Mouse (Mus musculus) kidney, embryonic 16.5 days (tissue): Measurements from ENCODE around the gene Upb1. TPM values are rescaled to one million over a fixed set of nuclear protein-coding genes. Genes with fewer than 3 reads are reported as not detected.
"Not testable (repeated sequence)": the region's sequence is repeated elsewhere in the genome, so short reads cannot be mapped to it uniquely, and the experiment has no call there.

Source experiments
- ATAC-seq: fragments of 200-750 bp; cut with Nextera tagmentation; 2 replicates; pipeline ENCODE4 v1.8.0; 2017; ENCODE audit warnings: moderate TSS enrichment; ENCODE audit not compliant: low FRiP score, low TSS enrichment
- H3K27ac ChIP-seq: fragments of 300-500 bp; sonication (generic); 2 replicates; pipeline ENCODE4 v1.5.1; 2014; ENCODE audit warnings: low read length
- H3K27me3 ChIP-seq: fragments of 300-500 bp; sonication (generic); 2 replicates; pipeline ENCODE4 v1.6.1; 2014; ENCODE audit warnings: low read length, control low read depth, mixed read lengths; ENCODE audit not compliant: insufficient read depth
- H3K36me3 ChIP-seq: fragments of 300-500 bp; sonication (generic); 2 replicates; pipeline ENCODE4 v1.6.1; 2014; ENCODE audit warnings: low read length, control low read depth, mixed read lengths; ENCODE audit not compliant: insufficient read depth
- H3K4me1 ChIP-seq: fragments of 300-500 bp; sonication (generic); 2 replicates; pipeline ENCODE4 v1.6.1; 2014; ENCODE audit warnings: low read length, control low read depth, mixed read lengths; ENCODE audit not compliant: insufficient read depth
- H3K4me2 ChIP-seq: fragments of 300-500 bp; sonication (generic); replicated peaks from 2 replicates; pipeline ENCODE4 v1.6.1; 2014; ENCODE audit warnings: low read depth, low read length
- H3K4me3 ChIP-seq: fragments of 300-500 bp; sonication (generic); 2 replicates; pipeline ENCODE4 v1.5.1; 2014; ENCODE audit warnings: mild to moderate bottlenecking, low read length
- H3K9ac ChIP-seq: fragments of 300-500 bp; sonication (generic); replicated peaks from 2 replicates; pipeline ENCODE4 v1.6.1; 2014; ENCODE audit warnings: low read length
- H3K9me3 ChIP-seq: fragments of 300-500 bp; sonication (generic); 2 replicates; pipeline ENCODE4 v1.6.1; 2016; ENCODE audit warnings: low read length, control low read depth
- WGBS: fragments of 180-500 bp; shearing (Covaris S2); extraction: QIAGEN DNeasy Blood & Tissue Kit; methylation state at CpG from one replicate; pipeline ENCODE4 v1.1.7; 2014; 5-methylcytosine and 5-hydroxymethylcytosine counted together
- polyA plus RNA-seq: library from polyadenylated mRNA; unstranded; fragments of >200 nt; fragmentation: Nextera tagmentation; extraction: Ambion mirVana; gene quantifications from 2 replicates; pipeline ENCODE4 v1.2.1, GENCODE M21; 2015

The Upb1 gene
- 3.1 and 3.3 TPM in 2 replicates for polyA plus RNA-seq

- ATAC-seq = no peak
- H3K27me3 ChIP-seq = no peaks in the 10 kb centered on the region
- no peaks in the 10 kb centered on the region for H3K36me3 ChIP-seq
- WGBS = 78% methylated on average over 4 of the region's 4 CpGs
- no peak within 1 kb of the TSS for H3K9ac ChIP-seq
- no peaks in the 10 kb centered on the region for H3K9me3 ChIP-seq
- no peak within 1 kb of the TSS for H3K4me2 ChIP-seq
- H3K4me1 ChIP-seq = no peaks in the 10 kb centered on the region
- no peak within 1 kb of the TSS for H3K4me3 ChIP-seq
- H3K27ac ChIP-seq = no peak within 1 kb of the TSS
These were observed at the start of gene Upb1 for GRCm38 (mm10) chr10:75400958-75401357. Upb1 (plus strand) TSS chr10:75401115.

GRCm38 (mm10) chr10:75352541-75352940 lies 48.4 kb upstream of the Upb1 start:
- no peaks in the 10 kb centered on the region for H3K4me1 ChIP-seq
- no peaks in the 10 kb centered on the region for H3K27me3 ChIP-seq
- H3K4me3 ChIP-seq = no peak overlapping the region
- no peaks in the 10 kb centered on the region for H3K9me3 ChIP-seq
- no peak for ATAC-seq
- H3K36me3 ChIP-seq = no peaks in the 10 kb centered on the region
- no peak overlapping the region for H3K27ac ChIP-seq
- no peak overlapping the region for H3K9ac ChIP-seq
- WGBS = 96% methylated on average over 12 of the region's 12 CpGs
- H3K4me2 ChIP-seq = no peak overlapping the region

- not testable (repeated sequence) for H3K27ac ChIP-seq, ATAC-seq, H3K36me3 ChIP-seq, H3K27me3 ChIP-seq, H3K4me2 ChIP-seq, H3K9me3 ChIP-seq, H3K4me3 ChIP-seq, H3K9ac ChIP-seq, H3K4me1 ChIP-seq
- 65% methylated on average over 7 of the region's 9 CpGs for WGBS
These were observed 47.1 kb upstream of the Upb1 start for GRCm38 (mm10) chr10:75353838-75354241.

- no peak overlapping the region for H3K27ac ChIP-seq
- no peaks in the 10 kb centered on the region for H3K9me3 ChIP-seq
- H3K27me3 ChIP-seq = no peaks in the 10 kb centered on the region
- H3K4me1 ChIP-seq = no peaks in the 10 kb centered on the region
- WGBS = 71% methylated on average over 4 of the region's 4 CpGs
- no peak overlapping the region for H3K9ac ChIP-seq
- no peak overlapping the region for H3K4me2 ChIP-seq
- no peaks in the 10 kb centered on the region for H3K36me3 ChIP-seq
- no peak for ATAC-seq
- H3K4me3 ChIP-seq = no peak overlapping the region
These were observed 45.6 kb upstream of the Upb1 start for GRCm38 (mm10) chr10:75355341-75355740.

- peak overlapping the region; percentile 85 for H3K27ac ChIP-seq
- 21% methylated on average over 1 of the region's 1 CpGs for WGBS
- not testable (repeated sequence) for H3K9ac ChIP-seq, H3K36me3 ChIP-seq, H3K4me3 ChIP-seq, H3K9me3 ChIP-seq, H3K4me2 ChIP-seq, H3K27me3 ChIP-seq
- peak; percentile 91 for ATAC-seq
- H3K4me1 ChIP-seq = peaks cover 15% of the 10 kb centered on the region; the same call in 1 of the 2 replicates
These were observed 36.7 kb upstream of the Upb1 start for GRCm38 (mm10) chr10:75364214-75364690.

GRCm38 (mm10) chr10:75364796-75365195 lies 36.1 kb upstream of the Upb1 start:
- ATAC-seq = no peak; the same call in 1 of the 2 replicates
- Histone ChIP-seq H3K4me3 (no peak overlapping the region), H3K4me2 (peak overlapping the region; percentile 1; the same call in 1 of the 2 replicates), H3K4me1 (peaks cover 15% of the 10 kb centered on the region; the same call in 1 of the 2 replicates), H3K27me3 (no peaks in the 10 kb centered on the region), H3K9ac (no peak overlapping the region), H3K36me3 (no peaks in the 10 kb centered on the region), H3K27ac (peak overlapping the region; percentile 73), H3K9me3 (no peaks in the 10 kb centered on the region)
- WGBS = 76% methylated on average over 9 of the region's 9 CpGs

DNA sequence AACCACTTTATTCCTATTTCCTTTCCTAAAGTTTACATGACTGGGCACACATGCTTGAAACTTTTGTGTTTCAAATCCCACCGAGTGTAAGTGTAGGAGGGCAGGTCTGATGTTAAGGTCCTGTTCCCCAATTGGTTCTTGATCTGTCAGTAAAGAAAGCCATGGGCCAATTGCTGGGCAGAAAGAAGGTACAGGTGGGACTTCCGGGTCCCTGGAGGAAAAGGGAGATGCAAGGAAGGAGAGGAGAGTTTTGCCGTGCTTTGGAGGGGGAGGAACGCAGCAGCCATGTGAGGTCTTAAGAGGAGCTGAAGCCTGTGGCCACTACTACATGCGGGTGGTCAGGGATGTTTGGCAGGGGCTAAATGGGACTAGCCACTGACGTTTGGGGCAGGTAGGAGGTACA lies 35.7 kb upstream of the Upb1 start:
- H3K27me3 ChIP-seq = no peaks in the 10 kb centered on the region
- H3K4me2 ChIP-seq = peak overlapping the region; percentile 26
- H3K27ac ChIP-seq = no peak overlapping the region
- H3K9me3 ChIP-seq = no peaks in the 10 kb centered on the region
- H3K4me1 ChIP-seq = peaks cover 15% of the 10 kb centered on the region; the same call in 1 of the 2 replicates
- H3K4me3 ChIP-seq = peak overlapping the region; percentile 27
- WGBS = 52% methylated on average over 6 of the region's 6 CpGs
- no peak for ATAC-seq
- H3K36me3 ChIP-seq = no peaks in the 10 kb centered on the region
- H3K9ac ChIP-seq = no peak overlapping the region

DNA sequence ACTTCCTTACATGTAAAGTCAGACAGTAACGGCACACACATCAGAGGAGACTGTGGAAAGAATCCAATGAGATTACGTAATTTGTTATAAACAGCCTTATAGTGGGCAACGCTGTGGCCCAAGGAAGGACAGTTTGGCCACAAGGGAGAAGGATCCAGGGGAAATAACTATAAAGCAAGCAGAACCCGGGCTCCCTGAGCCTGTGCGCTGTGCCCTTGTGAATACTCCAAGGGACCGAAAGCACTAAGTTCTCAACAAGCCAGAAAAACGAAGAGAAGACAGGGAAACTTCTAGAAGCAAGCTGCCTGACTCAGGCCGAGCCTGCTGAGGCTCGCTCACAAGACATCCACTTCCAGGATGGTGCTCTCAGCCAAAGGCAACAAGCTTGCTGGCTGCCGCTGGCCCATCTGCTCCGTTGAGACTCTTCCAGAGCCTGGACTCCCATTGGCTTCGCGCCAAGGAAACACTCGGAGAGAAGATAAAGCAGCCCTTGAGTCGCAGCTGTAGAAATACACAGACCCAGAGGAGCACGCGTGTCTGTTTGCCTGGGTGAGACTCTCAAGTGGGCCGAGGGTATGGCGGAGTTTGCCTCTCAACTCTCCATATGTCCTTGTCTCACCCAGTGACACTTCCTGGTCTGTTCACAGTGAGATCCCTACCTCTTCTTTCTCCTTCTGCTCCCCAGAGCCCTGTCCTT lies 27.1 kb upstream of the Upb1 start:
- H3K4me2 ChIP-seq, H3K27me3 ChIP-seq, H3K9me3 ChIP-seq, H3K4me3 ChIP-seq, H3K27ac ChIP-seq, H3K4me1 ChIP-seq, H3K9ac ChIP-seq, H3K36me3 ChIP-seq: not testable (repeated sequence)
- 70% methylated on average over 12 of the region's 19 CpGs for WGBS
- peak; percentile 65; the same call in 1 of the 2 replicates for ATAC-seq

- no peak overlapping the region for H3K27ac ChIP-seq
- ATAC-seq = no peak
- H3K36me3 ChIP-seq = no peaks in the 10 kb centered on the region
- no peaks in the 10 kb centered on the region for H3K4me1 ChIP-seq
- no peak overlapping the region for H3K4me3 ChIP-seq
- H3K27me3 ChIP-seq = no peaks in the 10 kb centered on the region
- no peak overlapping the region for H3K4me2 ChIP-seq
- H3K9me3 ChIP-seq = no peaks in the 10 kb centered on the region
- H3K9ac ChIP-seq = no peak overlapping the region
- WGBS = 63% methylated on average over 10 of the region's 10 CpGs
These were observed 22.2 kb upstream of the Upb1 start for GRCm38 (mm10) chr10:75378688-75379087.

DNA sequence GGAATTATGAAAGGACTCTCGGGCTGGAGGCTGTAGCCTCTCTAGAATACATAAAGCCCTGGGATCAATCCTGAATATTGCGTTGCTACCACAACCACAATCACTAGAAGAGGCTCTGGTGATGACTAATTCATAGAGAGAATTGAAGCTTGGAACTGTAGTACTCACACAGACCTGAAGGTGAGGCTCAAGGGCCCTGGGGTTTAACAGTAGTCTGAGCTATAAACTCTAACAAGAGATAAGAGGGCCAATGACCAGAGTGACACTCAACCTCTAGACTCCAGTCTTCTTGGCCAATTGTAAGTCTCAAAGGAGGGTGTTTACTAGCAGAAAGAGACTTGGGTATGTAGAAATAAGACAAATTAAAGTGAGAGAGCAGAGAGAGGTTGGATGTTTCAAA lies 10.8 kb upstream of the Upb1 start:
- Histone ChIP-seq H3K9ac (no peak overlapping the region), H3K27me3 (no peaks in the 10 kb centered on the region), H3K9me3 (no peaks in the 10 kb centered on the region), H3K4me3 (no peak overlapping the region), H3K27ac (no peak overlapping the region), H3K4me2 (no peak overlapping the region), H3K36me3 (no peaks in the 10 kb centered on the region), H3K4me1 (no peaks in the 10 kb centered on the region)
- 87% methylated on average over 2 of the region's 2 CpGs for WGBS
- no peak for ATAC-seq
